Mouse (Mus musculus): ENCODE measurements around the gene Atrnl1. TPM values are rescaled to one million over a fixed set of nuclear protein-coding genes. Genes with fewer than 3 reads are reported as not detected.
"Not testable (repeated sequence)": the region's sequence is repeated elsewhere in the genome, so short reads cannot be mapped to it uniquely, and the experiment has no call there.

The Atrnl1 gene
- polyA plus RNA-seq, 1 experiment from 2014 or later = 9.8 TPM

- no peaks in the 10 kb centered on the region for H3K9me3 ChIP-seq
- 75% methylated on average over 4 of the region's 4 CpGs for WGBS
- ATAC-seq (replicated peaks) = no peak
- H3K4me2 ChIP-seq = no peak overlapping the region
- no peak overlapping the region for H3K4me3 ChIP-seq
- H3K27me3 ChIP-seq (replicated peaks) = no peaks in the 10 kb centered on the region
- H3K9ac ChIP-seq = no peak overlapping the region
- no peaks in the 10 kb centered on the region for H3K36me3 ChIP-seq (replicated peaks)
- H3K27ac ChIP-seq = no peak overlapping the region
- H3K4me1 ChIP-seq = 0 out of 2 replicates have a peak, but pooled peaks cover 2% of the 10 kb centered on the region
Measured at GRCm38 (mm10) chr19:58043550-58043949, 432.7 kb downstream of the Atrnl1 start.

DNA sequence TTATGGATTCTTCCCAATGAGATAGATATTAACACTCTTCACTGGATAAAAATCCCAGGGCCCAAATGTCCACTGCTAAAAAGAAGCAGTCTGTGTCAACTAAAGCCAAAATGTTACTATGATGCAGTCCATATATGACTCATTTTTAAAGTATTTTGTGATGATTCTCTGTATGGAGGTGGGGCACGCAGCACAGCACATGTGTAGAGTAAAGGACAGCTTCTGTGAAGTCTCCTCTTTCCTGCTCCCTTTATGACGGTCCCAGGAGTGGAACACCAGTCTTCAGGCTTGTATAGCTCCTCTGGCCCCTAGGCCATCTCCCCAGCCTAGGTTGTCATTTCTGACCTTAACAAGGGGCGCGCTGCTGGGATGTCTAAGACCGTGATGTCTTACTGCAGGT, 434.0 kb downstream of the Atrnl1 start:
- no peak overlapping the region for H3K9ac ChIP-seq
- WGBS = 95% methylated on average over 5 of the region's 5 CpGs
- no peaks in the 10 kb centered on the region for H3K9me3 ChIP-seq

GRCm38 (mm10) chr19:58046656-58047055, 435.8 kb downstream of the Atrnl1 start:
- Histone ChIP-seq H3K4me3 (no peak overlapping the region), H3K9me3 (no peaks in the 10 kb centered on the region), H3K4me1 (no peaks in the 10 kb centered on the region), H3K36me3 (replicated peaks) (no peaks in the 10 kb centered on the region), H3K27ac (no peak overlapping the region), H3K4me2 (no peak overlapping the region), H3K9ac (no peak overlapping the region), H3K27me3 (replicated peaks) (no peaks in the 10 kb centered on the region)
- WGBS = 89% methylated on average over 7 of the region's 7 CpGs
- ATAC-seq (replicated peaks) = no peak

More for the DNA sequence above, 434.0 kb downstream of the Atrnl1 start:
- Histone ChIP-seq H3K27me3 (replicated peaks) (no peaks in the 10 kb centered on the region), H3K4me3 (no peak overlapping the region), H3K4me2 (no peak overlapping the region), H3K27ac (no peak overlapping the region), H3K4me1 (no peaks in the 10 kb centered on the region), H3K36me3 (replicated peaks) (no peaks in the 10 kb centered on the region)
- ATAC-seq (replicated peaks) = no peak

DNA sequence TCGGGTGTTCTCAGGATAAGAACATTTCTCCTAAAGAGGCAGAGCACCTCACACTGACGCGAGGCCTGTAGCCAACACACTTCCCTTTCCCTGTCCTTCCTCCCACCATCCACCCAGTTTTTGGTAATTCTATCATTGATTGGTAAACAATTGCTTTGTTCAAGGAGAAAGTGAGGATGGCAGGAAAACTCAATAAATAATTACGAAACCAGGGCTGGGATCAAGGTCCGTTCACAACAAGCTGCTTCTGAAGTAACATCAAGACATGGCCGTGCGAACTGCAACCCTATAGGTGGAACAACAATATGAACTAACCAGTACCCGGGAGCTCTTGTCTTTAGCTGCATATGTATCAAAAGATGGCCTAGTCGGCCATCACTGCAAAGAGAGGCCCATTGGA, 439.6 kb downstream of the Atrnl1 start:
- WGBS = 95% methylated on average over 9 of the region's 9 CpGs
- not testable (repeated sequence) for H3K36me3 ChIP-seq (replicated peaks); H3K9ac ChIP-seq; H3K4me3 ChIP-seq; H3K27ac ChIP-seq; H3K4me2 ChIP-seq; ATAC-seq (replicated peaks); H3K27me3 ChIP-seq (replicated peaks); H3K9me3 ChIP-seq
- H3K4me1 ChIP-seq = peaks cover 14% of the 10 kb centered on the region

DNA sequence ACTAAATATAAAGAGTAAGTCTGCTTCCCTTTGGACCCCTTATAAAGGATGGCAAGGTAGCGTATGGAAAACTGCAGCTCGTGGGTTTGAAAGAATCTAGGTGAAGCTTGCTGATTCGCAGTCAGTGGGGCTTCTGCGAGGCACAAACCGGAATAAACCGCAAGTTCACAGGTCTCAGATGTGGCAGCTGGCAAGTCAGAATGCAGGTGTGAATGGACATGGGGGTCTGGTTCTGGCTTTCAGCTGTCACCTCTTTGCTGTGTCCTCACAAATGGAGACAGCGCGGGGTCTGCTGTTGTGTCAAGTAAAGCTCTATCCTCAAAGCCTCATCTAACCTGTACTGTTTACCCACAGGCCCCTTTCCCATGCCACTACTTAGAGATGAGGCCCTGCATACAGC, 440.2 kb downstream of the Atrnl1 start:
- no peak overlapping the region for H3K4me2 ChIP-seq
- 96% methylated on average over 8 of the region's 8 CpGs for WGBS

DNA sequence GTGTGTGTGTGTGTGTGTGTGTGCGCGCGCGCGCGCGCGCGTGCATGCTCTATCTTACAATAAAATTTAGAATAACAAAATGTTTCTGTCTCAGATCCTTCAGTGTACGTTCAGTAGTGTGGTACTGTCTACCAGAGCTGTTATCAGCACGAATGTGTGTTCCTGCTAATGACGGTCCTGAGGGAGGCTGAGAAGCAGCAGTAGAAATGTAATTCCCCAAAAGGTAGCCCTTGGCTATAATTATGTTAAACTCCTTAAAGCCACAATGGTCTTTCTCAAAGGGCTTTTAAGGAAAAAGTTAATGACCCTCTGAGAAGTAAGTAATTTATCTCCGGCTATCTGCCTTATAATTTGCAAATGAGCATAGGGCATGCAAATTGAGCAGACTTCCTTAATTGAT, 441.1 kb downstream of the Atrnl1 start:
- no peak overlapping the region for H3K9ac ChIP-seq
- no peak overlapping the region for H3K4me3 ChIP-seq
- H3K36me3 ChIP-seq (replicated peaks) = no peaks in the 10 kb centered on the region
- H3K4me1 ChIP-seq = peaks cover 14% of the 10 kb centered on the region
- 0 out of 2 replicates have a peak overlapping the region, but pooled peaks have one; percentile 25 for H3K27ac ChIP-seq
- no peak overlapping the region for H3K4me2 ChIP-seq
- WGBS = 78% methylated on average over 13 of the region's 13 CpGs
- no peaks in the 10 kb centered on the region for H3K9me3 ChIP-seq
- no peaks in the 10 kb centered on the region for H3K27me3 ChIP-seq (replicated peaks)
- no peak for ATAC-seq (replicated peaks)

More for the DNA sequence above, 440.2 kb downstream of the Atrnl1 start:
- Histone ChIP-seq H3K27ac (no peak overlapping the region), H3K4me3 (no peak overlapping the region), H3K27me3 (replicated peaks) (no peaks in the 10 kb centered on the region), H3K9ac (no peak overlapping the region), H3K9me3 (no peaks in the 10 kb centered on the region), H3K36me3 (replicated peaks) (no peaks in the 10 kb centered on the region), H3K4me1 (peaks cover 14% of the 10 kb centered on the region)
- ATAC-seq (replicated peaks) = no peak

DNA sequence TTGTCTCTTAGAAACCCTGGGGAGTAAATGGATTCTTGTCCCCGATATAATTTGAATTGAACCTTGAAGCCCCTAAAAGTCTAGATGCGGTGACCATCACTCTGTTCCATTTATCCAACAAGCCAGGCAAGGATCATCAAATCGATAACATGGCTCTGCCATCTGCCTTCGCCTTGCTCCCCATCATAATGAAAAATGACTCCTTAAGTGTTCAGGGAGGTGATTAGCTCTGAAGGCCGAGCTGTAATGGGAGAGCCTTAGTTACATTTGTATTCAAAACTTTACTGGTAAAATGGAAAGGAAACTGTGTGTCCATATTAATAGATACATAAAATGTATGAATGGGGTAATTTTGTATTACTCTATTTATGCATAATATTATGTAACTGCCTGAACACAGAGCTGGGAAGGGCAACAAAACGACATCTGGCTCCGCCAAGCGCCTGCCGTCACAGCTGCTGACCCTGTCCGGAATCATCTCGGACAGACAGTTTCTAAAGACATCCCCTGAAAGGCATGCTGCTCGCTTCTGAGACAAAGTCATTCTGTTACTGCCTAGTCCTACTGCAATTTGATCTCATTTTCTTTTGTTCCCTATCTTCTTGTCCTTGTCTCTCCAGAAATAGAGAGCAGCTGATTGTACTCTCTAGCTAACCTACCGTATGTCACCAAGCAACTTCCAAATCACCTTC, 441.8 kb downstream of the Atrnl1 start:
- 0 out of 2 replicates have a peak overlapping the region, but pooled peaks have one; percentile 25 for H3K27ac ChIP-seq
- no peak overlapping the region for H3K4me3 ChIP-seq
- no peak overlapping the region for H3K4me2 ChIP-seq
- H3K4me1 ChIP-seq = peaks cover 14% of the 10 kb centered on the region
- no peaks in the 10 kb centered on the region for H3K27me3 ChIP-seq (replicated peaks)
- no peak for ATAC-seq (replicated peaks)
- no peaks in the 10 kb centered on the region for H3K36me3 ChIP-seq (replicated peaks)
- 60% methylated on average over 13 of the region's 13 CpGs for WGBS
- H3K9me3 ChIP-seq = no peaks in the 10 kb centered on the region
- H3K9ac ChIP-seq = no peak overlapping the region

GRCm38 (mm10) chr19:58059719-58060118, 448.9 kb downstream of the Atrnl1 start:
- WGBS = 17% methylated on average over 9 of the region's 9 CpGs
- ATAC-seq (replicated peaks) = no peak

GRCm38 (mm10) chr19:58060199-58060853, 449.5 kb downstream of the Atrnl1 start:
- no peaks in the 10 kb centered on the region for H3K36me3 ChIP-seq (replicated peaks)
- peak overlapping the region; percentile 29 for H3K4me2 ChIP-seq
- 15% methylated on average over 12 of the region's 12 CpGs for WGBS
- H3K27me3 ChIP-seq (replicated peaks) = no peaks in the 10 kb centered on the region
- peak overlapping the region; percentile 63; the same call in 1 of the 2 replicates for H3K27ac ChIP-seq
- H3K9me3 ChIP-seq = no peaks in the 10 kb centered on the region
- H3K9ac ChIP-seq = no peak overlapping the region
- peak; percentile 34 for ATAC-seq (replicated peaks)
- H3K4me1 ChIP-seq = peaks cover 48% of the 10 kb centered on the region
- 0 out of 2 replicates have a peak overlapping the region, but pooled peaks have one; percentile 0 for H3K4me3 ChIP-seq

More at GRCm38 (mm10) chr19:58059719-58060118, 448.9 kb downstream of the Atrnl1 start:
- Histone ChIP-seq H3K27ac (0 out of 2 replicates have a peak overlapping the region, but pooled peaks have one; percentile 22), H3K4me3 (no peak overlapping the region), H3K36me3 (replicated peaks) (no peaks in the 10 kb centered on the region), H3K4me2 (no peak overlapping the region), H3K9ac (no peak overlapping the region), H3K9me3 (no peaks in the 10 kb centered on the region), H3K4me1 (peaks cover 47% of the 10 kb centered on the region), H3K27me3 (replicated peaks) (no peaks in the 10 kb centered on the region)

- Histone ChIP-seq H3K4me1 (peaks cover 48% of the 10 kb centered on the region), H3K36me3 (replicated peaks) (no peaks in the 10 kb centered on the region), H3K9me3 (no peaks in the 10 kb centered on the region), H3K9ac (no peak overlapping the region), H3K4me3 (0 out of 2 replicates have a peak overlapping the region, but pooled peaks have one; percentile 0), H3K27ac (peak overlapping the region; percentile 63; the same call in 1 of the 2 replicates), H3K4me2 (peak overlapping the region; percentile 29), H3K27me3 (replicated peaks) (no peaks in the 10 kb centered on the region)
- peak; percentile 71 for ATAC-seq (replicated peaks)
- 8% methylated on average over 15 of the region's 15 CpGs for WGBS
Measured at GRCm38 (mm10) chr19:58060854-58061358, 450.1 kb downstream of the Atrnl1 start.

DNA sequence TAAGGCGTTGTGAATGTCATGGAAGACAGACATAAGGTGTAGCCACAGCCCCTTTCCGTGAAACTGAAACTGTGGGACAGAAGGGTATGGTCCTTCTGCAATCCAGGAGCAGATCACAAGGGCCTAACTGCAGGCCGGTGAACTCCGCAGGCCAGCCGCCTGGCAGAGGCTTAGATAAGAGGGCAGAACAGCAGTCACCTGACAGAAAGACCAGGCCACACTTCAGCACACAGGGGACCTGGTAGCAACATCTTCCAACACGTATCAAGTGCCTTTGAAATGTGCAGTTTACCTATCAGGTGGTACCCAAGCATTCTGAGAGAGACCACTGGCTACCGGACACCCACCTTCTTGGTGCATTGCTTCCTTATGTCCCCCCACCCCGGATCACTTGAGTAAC, 451.1 kb downstream of the Atrnl1 start:
- WGBS = 81% methylated on average over 8 of the region's 8 CpGs
- H3K9me3 ChIP-seq = no peaks in the 10 kb centered on the region
- H3K4me2 ChIP-seq = no peak overlapping the region
- no peak overlapping the region for H3K27ac ChIP-seq
- no peak for ATAC-seq (replicated peaks)
- H3K4me3 ChIP-seq = no peak overlapping the region
- H3K4me1 ChIP-seq = peaks cover 48% of the 10 kb centered on the region
- no peaks in the 10 kb centered on the region for H3K27me3 ChIP-seq (replicated peaks)
- H3K36me3 ChIP-seq (replicated peaks) = no peaks in the 10 kb centered on the region
- H3K9ac ChIP-seq = no peak overlapping the region

GRCm38 (mm10) chr19:58063541-58063940, 452.7 kb downstream of the Atrnl1 start:
- ATAC-seq (replicated peaks) = no peak
- H3K27ac ChIP-seq = no peak overlapping the region
- H3K36me3 ChIP-seq (replicated peaks) = no peaks in the 10 kb centered on the region
- H3K9me3 ChIP-seq = no peaks in the 10 kb centered on the region
- no peaks in the 10 kb centered on the region for H3K27me3 ChIP-seq (replicated peaks)
- peaks cover 48% of the 10 kb centered on the region for H3K4me1 ChIP-seq
- no peak overlapping the region for H3K4me2 ChIP-seq
- WGBS = 16% methylated on average over 6 of the region's 6 CpGs
- H3K4me3 ChIP-seq = no peak overlapping the region
- H3K9ac ChIP-seq = no peak overlapping the region

Data from midbrain, embryonic 15.5 days (tissue).